Mouse (Mus musculus) embryo, embryonic 11 days (tissue): Measurements from ENCODE around the gene Gm49373.

Experiments
- DNase-seq: peaks from one replicate; pipeline ENCODE4 v3.0.0-alpha.2; 2015

Gene Gm49373

DNA sequence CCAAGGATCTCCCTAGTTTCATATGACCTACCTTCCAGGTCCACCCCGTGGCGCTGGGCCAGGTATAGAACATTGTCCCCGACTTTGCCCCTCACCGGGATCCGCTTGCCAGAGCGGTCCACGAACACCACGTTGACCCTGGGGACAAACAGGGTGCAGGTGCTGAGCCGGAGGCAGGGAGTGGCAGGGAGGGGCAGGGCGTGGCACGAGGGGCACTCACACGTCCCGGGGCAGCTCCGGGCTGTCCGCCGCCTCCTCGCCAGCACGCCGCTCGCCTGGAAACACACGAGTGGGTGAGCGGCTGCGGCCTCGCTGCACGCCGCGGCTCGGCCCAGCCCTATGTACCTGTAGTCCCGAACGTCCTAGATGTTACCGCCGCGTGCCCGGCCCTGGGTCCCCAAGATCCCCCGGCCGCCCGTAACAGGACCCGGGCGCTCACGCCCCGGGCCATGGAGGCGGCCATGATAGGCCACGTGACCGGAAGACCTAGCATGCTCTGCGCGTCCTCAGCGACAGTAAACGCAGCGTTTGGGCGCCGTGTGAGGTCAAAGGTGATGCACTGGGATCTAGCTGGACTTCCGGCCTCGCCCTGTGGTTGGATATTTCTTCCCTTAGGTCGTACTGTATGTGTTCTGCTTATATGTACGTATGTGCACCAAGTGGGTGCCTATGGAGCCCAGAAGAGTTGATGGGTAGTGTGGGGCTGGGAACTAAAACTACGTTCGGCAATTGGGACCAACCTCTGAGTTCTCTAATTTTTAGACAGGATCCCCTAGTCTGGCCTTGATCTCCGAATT is at the start of gene Gm49373, which contains the start of gene Fdx1l:
Gene Gm49373, minus strand, starts transcription at position 53 of the 797 bp plus-strand sequence.
Gene Fdx1l, minus strand, starts transcription at position 571 of the 797 bp plus-strand sequence.
- peak; percentile 95 for DNase-seq

DNA sequence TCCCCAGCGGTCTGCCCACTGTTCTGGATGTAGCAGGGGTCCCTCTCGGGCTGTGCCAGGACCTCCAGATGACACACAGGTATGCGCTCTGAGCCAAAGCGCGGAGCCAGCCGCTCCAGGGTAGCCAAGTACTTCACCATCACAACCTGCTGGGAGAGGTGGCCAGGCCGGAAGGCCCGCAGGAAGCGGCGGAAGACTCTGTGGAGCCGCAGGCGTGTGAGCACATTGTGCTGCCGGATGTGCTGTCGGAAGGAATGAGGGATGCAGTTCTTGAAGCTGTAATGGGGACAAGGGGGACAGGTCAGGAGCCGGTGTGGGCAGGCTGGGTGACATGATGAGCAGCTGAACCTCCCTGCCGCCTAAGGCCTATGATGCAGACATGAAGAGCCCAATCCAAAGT is 48.6 kb upstream of the Gm49373 start:
- no peak for DNase-seq

GRCm38 (mm10) chr9:21117073-21117472 is 44.2 kb upstream of the Gm49373 start:
- DNase-seq: no peak

DNA sequence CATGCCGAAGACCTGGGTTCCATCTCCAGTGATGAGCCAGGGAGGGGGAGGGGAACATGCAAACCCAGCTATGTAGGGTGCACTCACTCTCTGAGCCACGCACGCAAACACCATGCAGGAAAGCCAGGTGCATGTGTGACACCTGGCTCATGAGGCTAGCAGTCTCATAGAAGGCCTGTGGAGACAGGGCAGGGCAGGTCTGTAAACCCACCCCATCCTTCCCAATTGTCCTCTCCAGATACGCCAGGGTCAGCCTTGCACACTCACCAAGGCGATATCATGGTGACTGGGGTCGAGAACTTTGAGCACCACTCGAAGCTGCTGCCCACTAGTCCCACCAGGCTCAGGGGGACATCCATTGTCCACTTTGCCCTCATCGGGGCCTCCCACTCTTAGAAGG is 42.2 kb upstream of the Gm49373 start:
- DNase-seq: no peak

DNA sequence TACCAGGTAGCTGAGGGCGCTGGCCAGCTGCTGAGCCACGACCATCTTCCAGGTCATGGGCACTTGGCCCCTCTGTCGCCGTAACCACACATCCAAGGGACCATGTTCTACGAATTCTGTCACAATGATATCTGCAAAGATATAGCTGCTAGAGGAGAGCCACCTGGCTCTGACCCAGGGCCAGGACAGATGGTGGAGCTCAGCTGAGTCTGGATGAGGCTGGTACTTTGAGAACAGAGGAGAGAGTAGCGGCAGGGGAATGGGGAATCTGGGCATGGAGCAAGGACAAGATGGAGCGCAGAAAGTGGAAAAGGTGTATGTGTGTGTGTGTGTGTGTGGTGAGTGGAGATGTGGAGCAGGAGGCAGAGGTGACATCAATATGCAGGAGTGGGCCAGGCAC is 41.3 kb upstream of the Gm49373 start:
- no peak for DNase-seq

GRCm38 (mm10) chr9:21113751-21114150 is 40.9 kb upstream of the Gm49373 start:
- no peak for DNase-seq

- no peak for DNase-seq
These were observed 34.8 kb upstream of the Gm49373 start for GRCm38 (mm10) chr9:21107607-21108237.

DNA sequence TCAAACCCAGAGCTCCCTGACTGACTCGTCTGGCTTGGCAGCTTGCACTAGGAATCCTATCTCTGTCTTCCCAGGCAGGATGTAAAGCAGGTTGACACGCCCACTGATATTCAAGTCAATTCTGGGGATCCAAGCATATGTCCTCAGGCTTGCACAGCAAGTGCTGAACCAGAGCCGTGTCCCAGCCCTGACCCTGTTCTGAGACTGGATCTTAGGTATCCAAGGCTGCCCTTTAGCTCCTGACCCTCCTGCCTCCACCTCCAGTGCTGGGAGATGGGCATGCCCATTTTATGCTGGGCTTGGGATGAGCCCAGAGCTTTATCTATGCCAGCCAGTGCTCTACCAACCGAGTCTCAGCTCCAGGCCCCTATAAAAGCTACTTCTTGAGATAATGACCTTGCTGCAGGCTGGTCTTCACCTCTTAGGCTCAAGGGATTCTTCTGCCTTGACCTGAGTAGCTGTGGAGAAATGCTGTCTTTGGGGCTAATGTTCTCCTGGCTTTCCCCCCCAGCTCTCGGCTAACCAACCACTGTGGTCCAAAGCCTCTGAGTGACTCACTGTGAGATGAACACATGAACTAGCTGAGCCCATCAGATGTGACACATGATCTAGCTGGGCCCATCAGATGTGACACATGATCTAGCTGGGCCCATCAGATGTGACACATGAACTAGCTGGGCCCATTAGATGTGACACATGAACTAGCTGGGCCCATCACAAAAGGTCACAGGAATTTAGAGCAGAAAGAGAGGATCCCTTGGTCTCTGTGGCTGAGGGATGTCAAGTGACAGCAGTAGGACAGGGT is 33.1 kb upstream of the Gm49373 start:
- no peak for DNase-seq

- DNase-seq: no peak
These were observed 31.9 kb upstream of the Gm49373 start for GRCm38 (mm10) chr9:21104814-21105213.

DNA sequence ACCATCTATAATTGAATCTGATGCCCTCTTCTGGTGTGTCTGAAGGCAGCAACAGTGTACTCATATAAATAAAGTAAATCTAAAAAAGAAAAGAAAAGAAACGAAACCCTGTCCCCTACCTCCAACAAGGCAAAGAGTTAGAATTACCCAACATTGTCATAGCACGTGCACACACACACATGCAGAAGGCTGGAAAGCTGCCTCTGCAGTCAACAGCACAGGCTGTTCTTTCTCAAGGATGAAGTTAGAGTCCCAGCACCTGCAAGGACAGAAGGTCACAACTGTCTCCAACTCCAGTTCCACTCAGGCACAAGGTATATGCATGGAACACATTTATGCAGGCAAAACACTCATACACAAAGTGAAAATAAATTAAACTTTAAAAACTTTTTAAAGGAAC is 29.2 kb upstream of the Gm49373 start:
- no peak for DNase-seq

DNA sequence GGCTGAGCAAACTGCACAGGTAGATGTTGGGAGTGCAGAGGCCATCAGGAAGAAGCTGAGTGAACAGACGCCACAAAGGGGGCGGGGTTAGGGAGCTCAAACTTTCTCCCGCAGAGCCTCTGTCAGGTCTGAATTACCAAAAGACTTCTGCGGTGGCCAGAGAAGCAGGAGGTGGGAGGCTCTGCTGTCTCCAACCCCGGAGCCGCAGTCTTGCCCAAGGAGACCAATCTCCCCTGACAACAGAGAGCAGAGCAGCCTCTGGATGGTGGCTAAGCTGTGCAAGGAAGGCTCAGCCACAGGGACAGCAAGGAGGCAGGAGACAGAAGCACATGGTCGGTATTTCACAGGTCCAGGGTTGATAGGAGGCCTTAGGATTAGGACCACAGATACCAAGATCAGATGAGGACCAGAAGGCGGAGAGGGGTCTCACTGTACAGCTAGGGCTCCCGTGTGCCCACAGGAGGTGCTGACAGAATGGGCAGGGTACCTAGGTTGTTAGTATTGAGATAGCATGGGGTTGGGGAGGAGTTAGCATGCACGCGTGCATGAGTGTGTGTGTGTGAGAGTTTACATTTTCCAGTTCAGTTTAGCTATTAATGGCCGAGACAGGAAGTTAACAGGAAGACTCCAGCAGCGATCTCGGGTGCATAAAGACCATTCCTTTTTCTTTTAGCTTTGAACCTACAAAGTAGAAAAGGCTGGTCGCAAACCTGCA is 27.7 kb upstream of the Gm49373 start:
- DNase-seq: peak; percentile 20

DNA sequence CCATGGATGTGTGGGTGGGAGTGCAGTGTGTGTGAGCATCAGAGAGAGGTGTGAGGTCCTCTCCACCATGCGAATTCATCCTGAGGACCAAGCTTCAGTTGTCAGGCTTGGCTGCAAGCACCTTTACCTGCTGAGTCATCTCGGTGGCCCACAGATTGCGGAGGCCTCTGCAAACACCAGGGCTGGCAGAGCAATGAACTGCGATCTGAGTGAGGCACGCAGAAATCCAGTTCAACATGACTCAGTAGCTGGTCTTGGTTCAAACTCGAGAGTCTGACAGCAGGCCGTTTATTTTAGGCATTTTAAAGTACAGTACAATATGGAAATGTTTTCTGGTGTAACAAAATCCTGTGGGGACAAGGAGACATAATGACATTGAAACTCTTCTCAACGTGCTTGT is 24.9 kb upstream of the Gm49373 start:
- no peak for DNase-seq

DNA sequence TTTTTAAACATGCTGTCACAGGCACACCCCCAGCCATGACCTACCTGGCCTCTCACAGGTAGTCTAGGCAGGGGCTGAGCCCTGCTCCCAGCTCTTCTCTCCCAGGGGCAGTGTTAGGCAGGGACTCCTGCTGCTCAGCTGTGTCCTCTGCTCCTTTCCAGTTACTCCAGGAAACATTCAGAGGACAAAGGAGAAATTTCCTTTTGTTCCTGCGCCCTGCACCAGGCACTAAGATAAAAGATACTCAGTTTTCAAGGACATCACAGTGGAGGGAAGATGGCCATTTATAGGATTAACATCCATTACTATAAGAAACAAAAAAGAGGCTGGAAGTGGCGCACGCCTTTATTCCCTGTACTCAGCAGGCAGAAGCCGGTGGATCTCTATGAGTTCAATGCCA is 23.1 kb upstream of the Gm49373 start:
- DNase-seq: no peak

DNA sequence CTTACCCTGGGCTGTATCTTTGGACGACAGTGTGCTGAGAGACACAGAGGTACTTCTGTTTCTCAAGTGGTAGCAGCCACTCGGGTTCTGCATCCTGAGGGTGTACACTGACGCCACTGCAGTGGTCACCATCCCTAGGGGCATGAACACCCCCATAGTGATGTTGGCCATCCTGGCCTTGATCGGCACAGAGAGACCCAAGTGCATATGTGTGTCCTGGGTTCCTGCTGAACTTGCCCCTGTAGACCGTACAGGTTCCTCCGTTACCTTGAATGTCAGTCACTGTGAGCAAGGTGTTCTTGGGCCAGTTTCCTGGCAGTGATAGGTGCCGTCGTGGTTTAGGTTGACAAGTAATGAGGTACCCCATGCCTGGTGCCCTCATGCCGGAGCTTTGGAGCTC is 20.5 kb upstream of the Gm49373 start:
- no peak for DNase-seq

DNA sequence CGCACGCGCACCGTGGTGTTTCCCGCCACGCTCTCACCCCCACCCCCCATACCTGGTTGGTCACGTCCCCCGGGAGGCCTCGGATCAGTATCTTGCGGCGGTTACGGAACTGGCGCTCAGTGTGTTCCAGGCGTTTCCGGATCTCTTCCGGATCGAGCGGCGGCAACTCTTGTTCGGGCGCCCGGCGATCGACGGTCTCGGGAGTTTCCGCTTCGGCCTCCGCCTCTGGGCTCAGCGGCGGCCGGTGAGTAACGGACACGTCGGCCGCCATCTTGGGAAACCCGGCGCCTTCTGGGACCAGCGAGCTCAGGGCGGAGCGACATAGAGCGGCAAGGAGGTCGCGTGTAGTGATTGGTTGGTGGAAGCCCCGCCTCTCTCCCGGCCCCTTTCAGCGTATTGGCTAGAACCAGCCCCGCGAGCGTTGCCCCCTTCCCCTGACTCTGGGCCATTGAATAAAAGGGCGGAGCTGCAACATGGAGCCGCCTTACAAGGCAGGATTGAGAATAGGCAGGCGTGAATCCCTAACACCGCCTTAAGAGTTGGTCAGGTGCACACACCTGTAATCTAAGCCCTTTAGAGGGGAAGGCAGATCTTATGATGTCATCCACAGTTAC is 18.9 kb upstream of the Gm49373 start, which contains the start of the genes Gm38431 and Raver1:
Gene Gm38431, minus strand, starts transcription at position 291 of the 614 bp plus-strand sequence.
Gene Raver1, minus strand, starts transcription at position 302 of the 614 bp plus-strand sequence.
- DNase-seq: peak; percentile 99

GRCm38 (mm10) chr9:21090972-21091706 is 18.2 kb upstream of the Gm49373 start:
- no peak for DNase-seq

- no peak for DNase-seq
These were observed 17.6 kb upstream of the Gm49373 start for GRCm38 (mm10) chr9:21090537-21090936.

- DNase-seq: no peak
These were observed 10.4 kb upstream of the Gm49373 start for GRCm38 (mm10) chr9:21083324-21083723.

DNA sequence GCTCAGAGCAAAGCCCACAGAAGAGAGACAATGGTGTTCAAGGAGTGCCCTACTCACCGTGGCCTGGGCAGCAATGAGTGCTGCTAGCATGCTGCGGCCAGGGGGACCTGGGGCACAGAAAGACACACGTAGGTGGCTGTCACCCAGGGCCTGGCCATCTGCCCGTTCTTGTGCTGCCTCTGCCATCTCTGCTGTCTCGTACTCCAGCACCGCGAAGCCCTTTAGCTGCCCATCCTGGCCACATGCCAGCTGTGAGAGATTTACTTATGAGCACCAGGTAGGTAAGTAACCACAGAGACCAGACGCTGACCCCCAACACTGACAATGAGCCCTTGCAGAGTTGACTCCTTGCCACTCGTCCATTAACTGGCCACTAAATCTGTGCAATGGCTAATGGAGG is 8.2 kb upstream of the Gm49373 start:
- no peak for DNase-seq

DNA sequence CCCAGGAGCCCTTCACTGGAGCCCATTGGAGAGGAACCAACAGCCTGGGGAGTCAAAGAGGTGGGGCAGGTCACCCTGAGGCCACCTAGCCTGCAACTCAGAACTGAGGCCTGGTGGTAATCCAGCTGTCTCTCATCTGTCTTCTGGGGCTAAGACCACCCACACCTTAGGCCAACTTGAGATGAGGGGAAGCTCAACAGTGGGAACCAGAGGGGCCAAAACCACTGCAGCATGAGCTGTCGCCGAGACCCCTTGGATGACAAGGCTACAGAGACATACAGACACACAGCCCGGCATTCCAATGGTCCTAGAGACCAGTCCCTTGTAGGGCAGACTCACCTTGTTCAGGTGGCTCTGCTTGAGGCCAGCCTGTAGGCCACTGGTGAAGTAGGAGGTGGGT is 2.7 kb upstream of the Gm49373 start:
- no peak for DNase-seq

DNA sequence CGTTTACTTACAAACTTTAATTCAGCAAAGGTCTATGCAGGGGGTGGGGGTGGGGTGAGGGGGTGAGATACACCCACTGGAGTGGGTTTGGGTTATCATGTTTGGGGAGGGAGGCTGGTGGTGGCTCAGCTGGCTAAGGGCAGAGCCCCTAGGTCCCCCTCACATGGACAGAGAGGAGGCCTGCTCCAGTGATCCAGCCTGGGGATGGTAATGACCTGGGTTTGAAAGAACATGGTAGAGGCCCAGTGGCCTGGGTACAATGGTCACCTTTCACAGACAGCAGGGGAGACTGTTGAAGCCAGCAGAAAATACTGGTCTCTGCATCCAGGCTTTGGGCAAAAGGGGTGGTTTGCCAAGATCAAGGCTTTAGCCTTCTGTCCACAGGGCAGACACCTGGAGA is 1.3 kb upstream of the Gm49373 start:
- DNase-seq: no peak

- DNase-seq: no peak
These were observed 255 bp downstream of the Gm49373 start for GRCm38 (mm10) chr9:21072641-21073040.
